Comparison of ENCODE assay signal across 22 mouse cellular contexts in genomic region chr7:115646696-115647095, GRCm38 (mm10).
DNase-seq lines count a peak whose midpoint lies in the region; ATAC-seq and TF ChIP-seq lines count a peak whose summit lies in the region.
"Had no signal": no experiment of that assay in that cellular context is flagged by ENCODE, and none has a peak within 500 bp of the region (broad histone marks: within the 10 kb centered on the region; RNA-seq: fewer than 3 reads in every experiment).

No protein-coding gene starts in this region.

- H3K9ac ChIP-seq in embryonic facial prominence, embryonic 11.5 days (replicated peaks; ENCODE audit: low read length) = no peak overlapping the region
- no peak overlapping the region for H3K9ac ChIP-seq in midbrain, embryonic 15.5 days
- H3K9ac ChIP-seq: liver, embryonic 13.5 days had no signal

- no peak overlapping the region for H3K4me3 ChIP-seq in left cerebral cortex, adult 2 months
- no peak overlapping the region for H3K4me3 ChIP-seq in embryonic facial prominence, embryonic 11.5 days (ENCODE audit: low read depth, low read length)
- H3K4me3 ChIP-seq in midbrain, embryonic 15.5 days = no peak overlapping the region
- H3K4me3 ChIP-seq: heart, embryonic 10.5 days; liver, embryonic 13.5 days; megakaryocyte, embryonic 14.5 days had no signal

- no peaks in the 10 kb centered on the region for H3K27me3 ChIP-seq in embryonic facial prominence, embryonic 11.5 days (ENCODE audit: control insufficient read depth, insufficient read depth, low read length)
- no peaks in the 10 kb centered on the region for H3K27me3 ChIP-seq in midbrain, embryonic 15.5 days (replicated peaks)
- H3K27me3 ChIP-seq: liver, embryonic 13.5 days had no signal

- no peak overlapping the region for H3K4me2 ChIP-seq in embryonic facial prominence, embryonic 11.5 days (ENCODE audit: low read depth, low read length)
- no peak overlapping the region for H3K4me2 ChIP-seq in midbrain, embryonic 15.5 days
- H3K4me2 ChIP-seq: liver, embryonic 13.5 days had no signal

- H3K9me3 ChIP-seq in embryonic facial prominence, embryonic 11.5 days (replicated peaks; ENCODE audit: control insufficient read depth, low read length) = no peaks in the 10 kb centered on the region
- no peaks in the 10 kb centered on the region for H3K9me3 ChIP-seq in midbrain, embryonic 15.5 days
- H3K9me3 ChIP-seq: G1E; heart, embryonic 10.5 days; liver, embryonic 13.5 days; megakaryocyte, embryonic 14.5 days had no signal

- no peaks in the 10 kb centered on the region for H3K36me3 ChIP-seq in embryonic facial prominence, embryonic 11.5 days (replicated peaks; ENCODE audit: control insufficient read depth, insufficient read depth, low read depth, low read length)
- H3K36me3 ChIP-seq in midbrain, embryonic 15.5 days (replicated peaks) = no peaks in the 10 kb centered on the region
- H3K36me3 ChIP-seq: G1E; heart, embryonic 10.5 days; liver, embryonic 13.5 days had no signal

- TF ChIP-seq CTCF in left cerebral cortex, adult 2 months (IDR thresholded peaks at IDR 0.05) = no peak

- ATAC-seq in embryonic facial prominence, embryonic 11.5 days (replicated peaks; ENCODE audit: insufficient number of reproducible peaks, low FRiP score, low TSS enrichment, low read depth) = no peak
- ATAC-seq in midbrain, embryonic 15.5 days (replicated peaks) = no peak
- ATAC-seq: lung, postnatal 0 days had no signal

- intact Hi-C loops in left cerebral cortex, adult 2 months (cut with DNase I) = no loop called here

- DNase-seq in left cerebral cortex, adult 2 months (ENCODE audit: extremely low spot score in 1 of 2, low spot score in 2 of 2) = no peak
- no peak for DNase-seq in left cerebral cortex, adult 11 months (ENCODE audit: low spot score)
- peak; percentile 51 for DNase-seq in embryonic facial prominence, embryonic 11.5 days (ENCODE audit: low spot score)
- DNase-seq in hindlimb bud, embryonic 11.5 days (ENCODE audit: extremely low spot score, low read depth, low spot score) = peak; percentile 42
- DNase-seq in thymus, adult 18-20 months = no peak
- DNase-seq in spleen, adult 12 weeks (ENCODE audit: low spot score) = no peak
- DNase-seq in yolk sac, embryonic 10.5 days (ENCODE audit: low spot score) = no peak
- DNase-seq: adrenal gland, adult 8-10 months; cerebellum, postnatal 10 days; gastrocnemius, postnatal 14 days; heart, postnatal 14 days; kidney, adult 11 months; kidney, postnatal 10 days; layer of hippocampus, adult 9-11 months; liver, embryonic 13.5 days; right cerebral cortex, postnatal 14 days; thymus, adult 2 months had no signal

- 0 out of 2 replicates have a peak overlapping the region, but pooled peaks have one; percentile 20 for H3K27ac ChIP-seq in left cerebral cortex, adult 2 months
- peak overlapping the region; percentile 23 for H3K27ac ChIP-seq in embryonic facial prominence, embryonic 11.5 days (replicated peaks; ENCODE audit: low read depth, low read length)
- H3K27ac ChIP-seq in midbrain, embryonic 15.5 days = peak overlapping the region; percentile 46; the same call in 1 of the 2 replicates
- H3K27ac ChIP-seq: liver, embryonic 13.5 days had no signal

- H3K4me1 ChIP-seq in embryonic facial prominence, embryonic 11.5 days (ENCODE audit: control insufficient read depth, insufficient read depth, low read length) = peaks cover 5% of the 10 kb centered on the region
- peaks cover 19% of the 10 kb centered on the region for H3K4me1 ChIP-seq in midbrain, embryonic 15.5 days
- H3K4me1 ChIP-seq: liver, embryonic 13.5 days; megakaryocyte, embryonic 14.5 days had no signal

Comparison
In these comparisons a context has a peak if more than half of its experiments do, and no peak if none do; other contexts are left out.
1. DNase-seq: peak in embryonic facial prominence, embryonic 11.5 days (single experiment) and hindlimb bud, embryonic 11.5 days (single experiment); none in left cerebral cortex, adult 2 months (0 of 2), left cerebral cortex, adult 11 months (single experiment), thymus, adult 18-20 months (0 of 2), spleen, adult 12 weeks (single experiment) and yolk sac, embryonic 10.5 days (single experiment).
2. Peak in every context shown above with its lines, with median percentiles within 50 percentile points of each other: H3K27ac ChIP-seq.